Mouse (Mus musculus): ENCODE measurements around the gene Tcp11. TPM values are rescaled to one million over a fixed set of nuclear protein-coding genes. Genes with fewer than 3 reads are reported as not detected.

Gene Tcp11
- total and polyA plus RNA-seq, 2 experiments from 2014 or later, result 0.15 TPM; not detected in 1

GRCm38 (mm10) chr17:28052293-28052863 lies 28.1 kb downstream of the Tcp11 start:
- Histone ChIP-seq H3K27me3 (ENCODE audit: control insufficient read depth, insufficient read depth, low read length) (no peaks in the 10 kb centered on the region), H3K9me3 (replicated peaks; ENCODE audit: control insufficient read depth, low read length) (no peaks in the 10 kb centered on the region), H3K4me1 (ENCODE audit: control insufficient read depth, insufficient read depth) (no peaks in the 10 kb centered on the region), H3K36me3 (replicated peaks; ENCODE audit: control insufficient read depth, insufficient read depth, low read length) (peaks cover 93% of the 10 kb centered on the region), H3K9ac (replicated peaks; ENCODE audit: low read depth, low read length) (no peak overlapping the region), H3K27ac (ENCODE audit: low read depth) (no peak overlapping the region), H3K4me2 (ENCODE audit: low read depth, low read length) (no peak overlapping the region), H3K4me3 (ENCODE audit: low read depth, low read length) (no peak overlapping the region)
- 81% methylated on average over 21 of the region's 21 CpGs for WGBS
- no peak for ATAC-seq (ENCODE audit: insufficient read depth, low read depth)
- TF ChIP-seq EP300 (IDR thresholded peaks at IDR 0.05; ENCODE audit: low read depth), result no peak
- no peak for TF ChIP-seq CTCF (IDR thresholded peaks at IDR 0.05; ENCODE audit: low read depth)
- DNase-seq (ENCODE audit: low spot score), result no peak

- WGBS, result 85% methylated on average over 8 of the region's 8 CpGs
- DNase-seq (ENCODE audit: low spot score), result no peak
Measured at GRCm38 (mm10) chr17:28050210-28050609, 30.2 kb downstream of the Tcp11 start.

DNA sequence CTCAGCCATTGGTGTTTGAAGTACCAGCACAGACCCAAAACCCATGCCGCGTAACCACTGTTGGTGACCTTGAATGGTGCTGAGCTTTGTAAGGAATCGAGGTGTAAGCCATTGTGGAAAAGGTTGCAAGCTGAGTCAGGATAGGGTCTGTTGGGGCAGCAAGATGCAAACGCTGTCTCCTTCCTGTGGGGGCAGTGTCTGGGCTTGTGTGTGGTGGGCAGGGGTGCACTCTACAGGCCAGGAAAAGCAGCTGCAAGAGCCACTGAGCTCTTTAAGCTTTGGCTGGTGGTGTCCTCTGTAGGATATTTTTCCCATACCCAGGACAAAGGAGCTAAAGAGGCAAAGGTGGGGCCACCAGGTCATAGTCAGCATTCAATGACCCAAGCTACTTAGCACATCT lies 32.0 kb downstream of the Tcp11 start:
- H3K36me3 ChIP-seq (replicated peaks; ENCODE audit: control insufficient read depth, insufficient read depth, low read length), result peaks cover 78% of the 10 kb centered on the region

More at GRCm38 (mm10) chr17:28050210-28050609, 30.2 kb downstream of the Tcp11 start:
- Histone ChIP-seq H3K9me3 (replicated peaks; ENCODE audit: control insufficient read depth, low read length) (no peaks in the 10 kb centered on the region), H3K27me3 (ENCODE audit: control insufficient read depth, insufficient read depth, low read length) (no peaks in the 10 kb centered on the region), H3K27ac (ENCODE audit: low read depth) (no peak overlapping the region), H3K4me1 (ENCODE audit: control insufficient read depth, insufficient read depth) (no peaks in the 10 kb centered on the region), H3K4me3 (ENCODE audit: low read depth, low read length) (no peak overlapping the region), H3K36me3 (replicated peaks; ENCODE audit: control insufficient read depth, insufficient read depth, low read length) (peaks cover 81% of the 10 kb centered on the region), H3K4me2 (ENCODE audit: low read depth, low read length) (no peak overlapping the region), H3K9ac (replicated peaks; ENCODE audit: low read depth, low read length) (no peak overlapping the region)
- TF ChIP-seq EP300 (IDR thresholded peaks at IDR 0.05; ENCODE audit: low read depth) (no peak), CTCF (IDR thresholded peaks at IDR 0.05; ENCODE audit: low read depth) (no peak)
- no peak for ATAC-seq (ENCODE audit: insufficient read depth, low read depth)

GRCm38 (mm10) chr17:28047520-28047919 lies 32.9 kb downstream of the Tcp11 start:
- ATAC-seq (ENCODE audit: insufficient read depth, low read depth) (no peak), DNase-seq (ENCODE audit: low spot score) (no peak)
- Histone ChIP-seq H3K9ac (replicated peaks; ENCODE audit: low read depth, low read length) (no peak overlapping the region), H3K9me3 (replicated peaks; ENCODE audit: control insufficient read depth, low read length) (no peaks in the 10 kb centered on the region), H3K4me2 (ENCODE audit: low read depth, low read length) (no peak overlapping the region), H3K4me3 (ENCODE audit: low read depth, low read length) (no peak overlapping the region), H3K27ac (ENCODE audit: low read depth) (no peak overlapping the region), H3K4me1 (ENCODE audit: control insufficient read depth, insufficient read depth) (no peaks in the 10 kb centered on the region), H3K27me3 (ENCODE audit: control insufficient read depth, insufficient read depth, low read length) (no peaks in the 10 kb centered on the region), H3K36me3 (replicated peaks; ENCODE audit: control insufficient read depth, insufficient read depth, low read length) (peaks cover 79% of the 10 kb centered on the region)
- WGBS, result 76% methylated on average over 5 of the region's 5 CpGs
- no peak for TF ChIP-seq EP300 (IDR thresholded peaks at IDR 0.05; ENCODE audit: low read depth)
- no peak for TF ChIP-seq CTCF (IDR thresholded peaks at IDR 0.05; ENCODE audit: low read depth)

More for the DNA sequence above, 32.0 kb downstream of the Tcp11 start:
- H3K9me3 ChIP-seq (replicated peaks; ENCODE audit: control insufficient read depth, low read length), result no peaks in the 10 kb centered on the region
- H3K4me3 ChIP-seq (ENCODE audit: low read depth, low read length), result no peak overlapping the region
- H3K4me2 ChIP-seq (ENCODE audit: low read depth, low read length), result no peak overlapping the region
- no peaks in the 10 kb centered on the region for H3K27me3 ChIP-seq (ENCODE audit: control insufficient read depth, insufficient read depth, low read length)
- peak; percentile 89 for DNase-seq (ENCODE audit: low spot score)
- peak; percentile 84 for ATAC-seq (ENCODE audit: insufficient read depth, low read depth)
- TF ChIP-seq CTCF (IDR thresholded peaks at IDR 0.05; ENCODE audit: low read depth) (peak; percentile 95), EP300 (IDR thresholded peaks at IDR 0.05; ENCODE audit: low read depth) (no peak)
- WGBS, result 36% methylated on average over 4 of the region's 4 CpGs
- no peaks in the 10 kb centered on the region for H3K4me1 ChIP-seq (ENCODE audit: control insufficient read depth, insufficient read depth)
- H3K9ac ChIP-seq (replicated peaks; ENCODE audit: low read depth, low read length), result no peak overlapping the region
- no peak overlapping the region for H3K27ac ChIP-seq (ENCODE audit: low read depth)

GRCm38 (mm10) chr17:28047017-28047416 lies 33.4 kb downstream of the Tcp11 start:
- ATAC-seq (ENCODE audit: insufficient read depth, low read depth) (no peak), DNase-seq (ENCODE audit: low spot score) (no peak)
- H3K9me3 ChIP-seq (replicated peaks; ENCODE audit: control insufficient read depth, low read length), result no peaks in the 10 kb centered on the region
- H3K4me2 ChIP-seq (ENCODE audit: low read depth, low read length), result no peak overlapping the region
- 87% methylated on average over 5 of the region's 5 CpGs for WGBS
- H3K27ac ChIP-seq (ENCODE audit: low read depth), result no peak overlapping the region
- H3K36me3 ChIP-seq (replicated peaks; ENCODE audit: control insufficient read depth, insufficient read depth, low read length), result peaks cover 79% of the 10 kb centered on the region
- H3K4me3 ChIP-seq (ENCODE audit: low read depth, low read length), result no peak overlapping the region
- H3K27me3 ChIP-seq (ENCODE audit: control insufficient read depth, insufficient read depth, low read length), result no peaks in the 10 kb centered on the region
- no peak overlapping the region for H3K9ac ChIP-seq (replicated peaks; ENCODE audit: low read depth, low read length)
- no peaks in the 10 kb centered on the region for H3K4me1 ChIP-seq (ENCODE audit: control insufficient read depth, insufficient read depth)
- TF ChIP-seq CTCF (IDR thresholded peaks at IDR 0.05; ENCODE audit: low read depth) (no peak), EP300 (IDR thresholded peaks at IDR 0.05; ENCODE audit: low read depth) (no peak)

GRCm38 (mm10) chr17:28042299-28042771 lies 38.1 kb downstream of the Tcp11 start:
- WGBS, result 54% methylated on average over 23 of the region's 23 CpGs
- no peak overlapping the region for H3K27ac ChIP-seq (ENCODE audit: low read depth)

More at GRCm38 (mm10) chr17:28042299-28042771, 38.1 kb downstream of the Tcp11 start:
- H3K36me3 ChIP-seq (replicated peaks; ENCODE audit: control insufficient read depth, insufficient read depth, low read length), result peaks cover 64% of the 10 kb centered on the region
- TF ChIP-seq EP300 (IDR thresholded peaks at IDR 0.05; ENCODE audit: low read depth) (no peak), CTCF (IDR thresholded peaks at IDR 0.05; ENCODE audit: low read depth) (peak; percentile 37)
- no peak for DNase-seq (ENCODE audit: low spot score)
- no peaks in the 10 kb centered on the region for H3K27me3 ChIP-seq (ENCODE audit: control insufficient read depth, insufficient read depth, low read length)
- no peaks in the 10 kb centered on the region for H3K9me3 ChIP-seq (replicated peaks; ENCODE audit: control insufficient read depth, low read length)
- ATAC-seq (ENCODE audit: insufficient read depth, low read depth), result peak; percentile 47
- no peak overlapping the region for H3K9ac ChIP-seq (replicated peaks; ENCODE audit: low read depth, low read length)
- H3K4me3 ChIP-seq (ENCODE audit: low read depth, low read length), result no peak overlapping the region
- no peaks in the 10 kb centered on the region for H3K4me1 ChIP-seq (ENCODE audit: control insufficient read depth, insufficient read depth)
- no peak overlapping the region for H3K4me2 ChIP-seq (ENCODE audit: low read depth, low read length)

Measured in heart, postnatal 0 days (tissue).